Mouse (Mus musculus): Measurements from ENCODE around the gene Selenbp2.
"Not testable (repeated sequence)": the region's sequence is repeated elsewhere in the genome, so short reads cannot be mapped to it uniquely, and the experiment has no call there.

Gene Selenbp2

GRCm38 (mm10) chr3:94693329-94693825 is at the start of gene Selenbp2:
Selenbp2 (plus strand) TSS chr3:94693556.
- DNase-seq (ENCODE audit: low read depth, low spot score): no peak

GRCm38 (mm10) chr3:94648755-94649590 is 44.4 kb upstream of the Selenbp2 start:
- DNase-seq (ENCODE audit: low read depth, low spot score): no peak

- DNase-seq (ENCODE audit: low read depth, low spot score): no peak
Measured at GRCm38 (mm10) chr3:94650409-94650808, 42.9 kb upstream of the Selenbp2 start.

- not testable (repeated sequence) for DNase-seq (ENCODE audit: low read depth, low spot score)
Measured at GRCm38 (mm10) chr3:94653967-94654366, 39.4 kb upstream of the Selenbp2 start.

GRCm38 (mm10) chr3:94657852-94658739 is 35.3 kb upstream of the Selenbp2 start:
- DNase-seq (ENCODE audit: low read depth, low spot score): not testable (repeated sequence)

- not testable (repeated sequence) for DNase-seq (ENCODE audit: low read depth, low spot score)
Measured at GRCm38 (mm10) chr3:94658740-94659095, 34.6 kb upstream of the Selenbp2 start, which contains the start of gene Tuft1. Tuft1 (minus strand) TSS chr3:94658872.

- DNase-seq (ENCODE audit: low read depth, low spot score): peak; percentile 71
Measured at GRCm38 (mm10) chr3:94659142-94659748, 34.1 kb upstream of the Selenbp2 start.

- not testable (repeated sequence) for DNase-seq (ENCODE audit: low read depth, low spot score)
Measured at GRCm38 (mm10) chr3:94660841-94661240, 32.5 kb upstream of the Selenbp2 start.

- DNase-seq (ENCODE audit: low read depth, low spot score): not testable (repeated sequence)
Measured at GRCm38 (mm10) chr3:94665060-94665802, 28.1 kb upstream of the Selenbp2 start.

- not testable (repeated sequence) for DNase-seq (ENCODE audit: low read depth, low spot score)
Measured at GRCm38 (mm10) chr3:94665896-94666295, 27.5 kb upstream of the Selenbp2 start.

- not testable (repeated sequence) for DNase-seq (ENCODE audit: low read depth, low spot score)
Measured at GRCm38 (mm10) chr3:94675101-94675500, 18.3 kb upstream of the Selenbp2 start.

- DNase-seq (ENCODE audit: low read depth, low spot score): no peak
Measured at GRCm38 (mm10) chr3:94679351-94679841, 14.0 kb upstream of the Selenbp2 start.

- DNase-seq (ENCODE audit: low read depth, low spot score): not testable (repeated sequence)
Measured at GRCm38 (mm10) chr3:94680032-94680431, 13.3 kb upstream of the Selenbp2 start.

GRCm38 (mm10) chr3:94680783-94681182 is 12.6 kb upstream of the Selenbp2 start:
- DNase-seq (ENCODE audit: low read depth, low spot score): no peak

- no peak for DNase-seq (ENCODE audit: low read depth, low spot score)
Measured at GRCm38 (mm10) chr3:94683646-94684045, 9.7 kb upstream of the Selenbp2 start.

- DNase-seq (ENCODE audit: low read depth, low spot score): not testable (repeated sequence)
Measured at GRCm38 (mm10) chr3:94685989-94686772, 7.2 kb upstream of the Selenbp2 start.

GRCm38 (mm10) chr3:94688698-94689097 is 4.7 kb upstream of the Selenbp2 start:
- DNase-seq (ENCODE audit: low read depth, low spot score): not testable (repeated sequence)

- not testable (repeated sequence) for DNase-seq (ENCODE audit: low read depth, low spot score)
Measured at GRCm38 (mm10) chr3:94689195-94689594, 4.2 kb upstream of the Selenbp2 start.

- DNase-seq (ENCODE audit: low read depth, low spot score): not testable (repeated sequence)
Measured at GRCm38 (mm10) chr3:94690162-94690561, 3.2 kb upstream of the Selenbp2 start.
